Mouse (Mus musculus): Measurements from ENCODE around the gene Bcl2l13. TPM values are rescaled to one million over a fixed set of nuclear protein-coding genes. Genes with fewer than 3 reads are reported as not detected.
"Not testable (repeated sequence)": the region's sequence is repeated elsewhere in the genome, so short reads cannot be mapped to it uniquely, and the experiment has no call there.

The Bcl2l13 gene
- total RNA-seq, 2 experiments from 2014 or later = 36.8 to 47.3 TPM

GRCm38 (mm10) chr6:120911213-120912007, 75.4 kb downstream of the Bcl2l13 start:
- no peak for TF ChIP-seq CTCF (conservative IDR thresholded peaks at IDR 0.05)
- no peak overlapping the region for H3K27ac ChIP-seq
- DNase-seq (ENCODE audit: low spot score in 2 of 2) = no peak
- H3K4me3 ChIP-seq = no peak overlapping the region

DNA sequence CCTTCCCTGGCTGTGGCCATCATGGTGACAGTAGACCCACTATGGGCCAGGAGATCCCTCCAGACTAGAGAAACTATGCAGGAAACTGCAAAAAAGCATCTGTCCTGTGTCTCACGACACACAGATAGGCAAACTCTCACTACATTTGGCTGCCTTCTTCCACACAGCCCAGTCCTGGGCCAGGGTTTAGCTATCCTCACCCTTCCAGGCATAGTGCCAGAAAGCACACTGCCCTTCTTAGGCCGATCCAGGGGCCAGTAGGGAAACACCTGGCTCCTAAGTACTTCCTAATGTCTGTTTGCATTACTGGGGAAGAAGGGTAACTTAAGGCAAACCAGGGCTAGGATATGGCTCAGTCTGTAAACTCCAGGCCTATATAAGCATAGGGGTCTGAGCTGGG, 76.9 kb downstream of the Bcl2l13 start:
- DNase-seq (ENCODE audit: low spot score in 2 of 2) = no peak
- Histone ChIP-seq H3K27ac (no peak overlapping the region), H3K4me3 (no peak overlapping the region)
- no peak for TF ChIP-seq CTCF (conservative IDR thresholded peaks at IDR 0.05)

- no peak for TF ChIP-seq CTCF (conservative IDR thresholded peaks at IDR 0.05)
- Histone ChIP-seq H3K4me3 (no peak overlapping the region), H3K27ac (no peak overlapping the region)
- no peak for DNase-seq (ENCODE audit: low spot score in 2 of 2)
Observed at GRCm38 (mm10) chr6:120913783-120914182, 77.8 kb downstream of the Bcl2l13 start.

DNA sequence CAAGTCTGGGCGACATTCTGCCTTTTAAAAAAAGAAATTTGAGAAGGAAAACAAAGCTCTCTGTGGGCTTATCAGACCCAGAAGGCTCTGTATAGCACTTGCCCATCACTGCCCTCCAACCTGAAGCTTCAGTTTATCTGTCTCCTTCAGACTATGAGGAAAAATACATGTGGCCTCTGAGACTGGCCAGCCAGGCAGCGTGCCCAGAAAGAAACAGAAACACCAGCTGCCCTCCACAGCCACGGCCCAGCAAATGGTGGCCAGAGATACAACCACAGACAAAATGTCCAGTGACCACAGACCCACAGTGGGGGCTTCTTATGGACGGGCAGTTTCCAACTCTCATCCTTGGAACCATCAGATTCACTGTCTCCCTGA, 78.5 kb downstream of the Bcl2l13 start:
- Histone ChIP-seq H3K27ac (no peak overlapping the region), H3K4me3 (no peak overlapping the region)
- no peak for TF ChIP-seq CTCF (conservative IDR thresholded peaks at IDR 0.05)
- no peak for DNase-seq (ENCODE audit: low spot score in 2 of 2)

- TF ChIP-seq CTCF (conservative IDR thresholded peaks at IDR 0.05) = peak; percentile 64
- Histone ChIP-seq H3K27ac (no peak overlapping the region), H3K4me3 (no peak overlapping the region; the same call in 1 of the 2 replicates)
- no peak for DNase-seq (ENCODE audit: low spot score in 2 of 2)
Observed at GRCm38 (mm10) chr6:120914911-120915648, 79.1 kb downstream of the Bcl2l13 start.

DNA sequence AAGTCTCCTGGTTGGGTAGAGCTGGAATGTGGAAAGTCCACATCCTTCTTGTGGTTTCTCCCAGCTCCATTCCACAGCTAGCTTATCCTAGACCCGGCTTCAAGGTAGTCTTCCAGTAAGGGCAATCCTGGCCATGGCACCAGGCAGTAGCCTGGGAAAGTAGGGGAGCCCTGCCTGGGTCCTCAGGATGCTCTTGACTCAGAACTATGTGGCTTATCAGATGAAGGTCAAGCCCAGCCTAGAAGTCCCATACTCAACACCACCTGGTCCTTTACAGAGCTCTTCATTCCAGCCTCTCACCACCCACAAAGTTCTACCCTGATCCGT, 79.6 kb downstream of the Bcl2l13 start:
- no peak for TF ChIP-seq CTCF (conservative IDR thresholded peaks at IDR 0.05)
- Histone ChIP-seq H3K4me3 (no peak overlapping the region; the same call in 1 of the 2 replicates), H3K27ac (no peak overlapping the region)
- DNase-seq (ENCODE audit: low spot score in 2 of 2) = no peak

DNA sequence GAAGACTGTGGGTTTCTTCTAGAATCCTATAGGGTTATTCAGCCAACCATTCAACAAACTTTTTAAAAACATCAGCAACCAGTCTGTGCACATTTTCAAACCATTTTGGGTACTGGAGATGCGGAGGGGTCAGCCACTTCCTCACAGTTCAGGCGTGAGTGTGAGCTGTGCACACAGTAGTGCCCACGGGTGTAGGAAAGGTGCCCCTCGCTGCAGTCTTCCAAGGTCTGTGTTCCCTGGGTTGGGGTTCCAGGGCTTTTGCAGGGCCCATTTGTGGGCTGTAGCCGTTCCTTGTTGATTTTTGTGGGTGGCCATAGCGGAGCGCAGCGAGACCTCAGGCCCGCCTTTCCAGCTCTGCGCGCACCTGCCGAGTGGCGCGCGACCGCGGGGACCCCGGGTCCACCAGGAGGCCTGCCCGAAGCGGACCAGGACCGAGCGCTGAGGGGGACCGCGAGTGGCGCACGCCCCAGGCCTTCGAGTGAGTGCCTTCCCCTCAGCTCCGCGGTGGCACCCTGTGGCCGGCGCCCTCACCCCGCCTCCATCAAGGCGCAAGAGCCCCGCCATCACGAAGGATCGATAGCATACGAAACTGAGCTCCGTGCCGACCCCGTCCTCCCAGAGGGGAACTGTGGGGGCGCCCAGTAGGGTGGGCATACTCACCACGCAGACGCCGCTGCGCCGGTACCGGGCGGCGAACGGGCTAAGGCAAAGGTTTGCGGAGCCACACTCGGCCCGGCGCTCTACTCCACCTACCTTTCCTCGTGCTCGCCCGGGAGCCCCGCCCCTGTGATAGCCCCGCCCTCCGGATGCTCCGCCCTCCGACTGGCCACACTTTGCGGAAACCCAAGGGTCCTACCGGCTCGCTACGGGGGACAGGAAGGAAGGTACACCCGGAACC, 80.3 kb downstream of the Bcl2l13 start, which contains the start of gene Bid:
Gene Bid (minus strand): TSS at position 780 of the 898 bp plus-strand sequence.
- TF ChIP-seq CTCF (conservative IDR thresholded peaks at IDR 0.05) = no peak
- Histone ChIP-seq H3K4me3 (peak within 1 kb of the TSS; percentile 82), H3K27ac (peak within 1 kb of the TSS; percentile 75)
- peak; percentile 74 to 75 for DNase-seq (ENCODE audit: low spot score in 2 of 2)

DNA sequence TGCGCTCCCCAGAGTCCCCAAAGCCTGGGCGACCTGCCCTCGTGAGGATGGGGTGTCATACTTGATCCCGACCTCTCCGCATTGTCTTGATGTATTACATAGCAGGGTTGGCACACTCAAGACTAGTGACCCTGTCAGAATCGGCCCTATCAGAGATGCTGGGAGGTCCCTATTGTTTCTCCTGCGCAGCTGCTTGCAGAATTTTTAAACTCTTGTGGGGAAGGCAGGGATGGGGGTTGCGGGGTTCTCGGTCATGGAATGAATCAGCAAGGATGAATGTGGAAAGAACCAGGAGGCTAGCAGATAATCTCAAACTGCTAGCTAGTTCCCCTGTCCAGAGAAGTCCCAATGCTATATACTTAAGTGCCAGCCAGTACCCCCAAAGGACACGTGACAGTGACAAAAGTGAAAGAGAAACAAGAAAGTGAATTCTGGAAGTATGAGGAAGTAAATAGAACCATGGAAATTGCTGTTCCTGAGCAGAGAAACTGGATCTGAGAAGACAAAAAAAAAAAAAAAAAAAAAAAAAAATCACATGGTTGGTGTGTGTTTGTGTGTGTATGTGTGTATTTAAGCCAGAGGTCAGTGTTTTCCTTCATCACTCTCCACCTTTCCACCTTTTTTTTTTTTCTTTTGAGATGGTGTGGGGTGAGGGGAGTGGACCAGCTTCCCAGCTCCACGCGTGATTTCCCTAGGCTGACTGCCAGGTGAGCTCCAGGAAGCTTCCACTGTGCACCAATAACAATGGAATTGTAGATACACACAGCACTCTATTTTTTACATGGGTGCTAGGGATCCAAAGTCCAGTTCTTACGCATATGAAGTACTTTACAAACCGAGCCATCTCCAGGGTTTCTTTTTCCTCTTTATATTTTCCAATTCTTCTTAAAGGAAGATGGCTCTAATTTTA, 81.2 kb downstream of the Bcl2l13 start:
- H3K27ac ChIP-seq = peak overlapping the region; percentile 75; the same call in 1 of the 2 replicates
- H3K4me3 ChIP-seq = peak overlapping the region; percentile 82
- DNase-seq (ENCODE audit: low spot score in 2 of 2) = not testable (repeated sequence)

GRCm38 (mm10) chr6:120917975-120918374, 82.0 kb downstream of the Bcl2l13 start:
- H3K27ac ChIP-seq = no peak overlapping the region
- no peak for TF ChIP-seq CTCF (conservative IDR thresholded peaks at IDR 0.05)
- H3K4me3 ChIP-seq = no peak overlapping the region
- no peak for DNase-seq (ENCODE audit: low spot score in 2 of 2)

DNA sequence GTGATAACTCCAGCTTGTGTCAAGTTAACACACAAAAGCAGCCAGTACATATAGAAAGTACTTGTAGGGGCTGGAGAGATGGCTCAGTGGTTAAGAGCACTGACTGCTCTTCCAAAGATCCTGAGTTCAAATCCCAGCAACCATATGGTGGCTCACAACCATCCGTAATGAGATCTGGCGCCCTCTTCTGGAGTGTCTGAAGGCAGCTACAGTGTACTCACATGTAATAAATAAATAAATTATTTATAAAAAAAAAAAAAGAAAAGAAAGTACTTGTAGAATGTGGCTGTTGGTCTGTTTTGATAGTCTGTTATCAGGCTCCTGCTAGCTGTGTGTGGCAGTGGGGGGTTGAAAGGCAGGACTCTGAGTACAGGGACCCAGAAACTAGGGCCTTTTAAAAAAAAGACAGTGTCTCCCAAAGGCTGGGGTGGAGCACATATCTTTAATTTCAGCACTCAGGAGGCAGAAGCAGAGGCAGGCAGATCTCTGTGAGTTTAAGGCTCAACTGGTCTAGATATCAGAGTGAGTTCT, 88.8 kb downstream of the Bcl2l13 start:
- H3K4me3 ChIP-seq; H3K27ac ChIP-seq; DNase-seq (ENCODE audit: low spot score in 2 of 2): not testable (repeated sequence)
- peak; percentile 59 for TF ChIP-seq CTCF (conservative IDR thresholded peaks at IDR 0.05)

DNA sequence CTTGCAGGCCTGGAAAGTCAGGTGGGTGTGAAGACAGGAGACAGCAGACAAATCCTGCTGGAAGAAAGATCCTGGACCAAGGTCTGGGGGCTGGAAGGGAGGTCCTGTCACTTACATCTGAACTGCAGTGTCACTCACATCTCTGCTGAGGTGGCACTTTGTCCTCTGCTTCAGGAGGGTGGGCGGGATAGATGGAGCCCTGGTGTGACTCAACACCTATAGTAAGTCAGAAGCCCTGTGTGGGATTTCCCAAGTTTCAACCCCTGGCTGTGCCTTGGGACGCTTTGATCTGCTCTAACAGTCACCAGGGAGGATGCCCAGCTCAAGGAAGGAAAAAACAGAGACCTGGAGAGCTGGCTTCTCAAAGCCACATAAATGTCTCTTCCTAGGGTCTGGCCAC, 90.9 kb downstream of the Bcl2l13 start:
- H3K27ac ChIP-seq = no peak overlapping the region
- H3K4me3 ChIP-seq = no peak overlapping the region
- no peak for DNase-seq (ENCODE audit: low spot score in 2 of 2)
- no peak for TF ChIP-seq CTCF (conservative IDR thresholded peaks at IDR 0.05)

DNA sequence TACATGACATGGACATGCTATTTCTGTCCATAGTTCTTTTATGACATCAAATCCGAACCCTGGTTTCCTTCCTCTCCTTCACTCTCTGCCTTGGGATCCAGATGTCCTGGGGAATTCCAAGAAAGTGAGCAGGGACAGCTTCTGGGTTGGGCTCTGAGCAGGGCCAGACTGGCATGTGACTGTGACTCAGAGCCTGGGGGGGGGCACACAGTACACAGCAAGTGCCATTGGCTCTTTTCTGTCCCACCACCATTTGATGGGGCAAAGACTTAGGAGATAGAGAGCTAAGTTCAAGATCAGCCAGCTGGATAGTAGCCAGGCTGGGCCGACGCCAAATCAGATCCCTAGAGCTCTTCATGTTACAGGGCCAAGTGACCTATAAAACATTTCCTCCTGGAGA, 91.8 kb downstream of the Bcl2l13 start:
- no peak for TF ChIP-seq CTCF (conservative IDR thresholded peaks at IDR 0.05)
- Histone ChIP-seq H3K4me3 (no peak overlapping the region), H3K27ac (no peak overlapping the region)
- DNase-seq (ENCODE audit: low spot score in 2 of 2) = no peak

Measured in layer of hippocampus, adult 2 months (tissue).